Mouse (Mus musculus) liver, embryonic 13.5 days (tissue): ENCODE measurements at regions not wholly inside any gene's neighbourhood (a gene's known extent, or its start where the extent isn't known, plus 50 kb on each side); places are given as distances from the start of the nearest gene placed in this dataset.

Source experiments
- ATAC-seq: fragments of 200-750 bp; cut with Nextera tagmentation; 2 replicates; pipeline ENCODE4 v1.8.0; 2017; ENCODE audit warnings: low read depth, mild to moderate bottlenecking, moderate number of reproducible peaks, moderate library complexity
- DNase-seq: peaks from one replicate; pipeline ENCODE4 v3.0.0; 2022
- H3K27ac ChIP-seq: fragments of 300-500 bp; sonication (generic); 2 replicates; pipeline ENCODE4 v1.5.1; 2015; ENCODE audit warnings: moderate library complexity, mild to moderate bottlenecking, inconsistent platforms
- H3K27me3 ChIP-seq: fragments of 300-500 bp; sonication (generic); 2 replicates; pipeline ENCODE4 v1.6.1; 2015; ENCODE audit warnings: mild to moderate bottlenecking, inconsistent platforms
- H3K36me3 ChIP-seq: fragments of 300-500 bp; sonication (generic); 2 replicates; pipeline ENCODE4 v1.6.1; 2015; ENCODE audit warnings: mild to moderate bottlenecking, inconsistent platforms
- H3K4me1 ChIP-seq: fragments of 300-500 bp; sonication (generic); replicated peaks from 2 replicates; pipeline ENCODE4 v1.6.1; 2015; ENCODE audit warnings: inconsistent platforms
- H3K4me2 ChIP-seq: fragments of 300-500 bp; sonication (generic); 2 replicates; pipeline ENCODE4 v1.6.1; 2015; ENCODE audit warnings: inconsistent platforms, mild to moderate bottlenecking, moderate library complexity
- H3K4me3 ChIP-seq: fragments of 300-500 bp; sonication (generic); replicated peaks from 2 replicates; pipeline ENCODE4 v1.5.1; 2015; ENCODE audit warnings: mild to moderate bottlenecking, inconsistent platforms
- H3K9ac ChIP-seq: fragments of 300-500 bp; sonication (generic); 2 replicates; pipeline ENCODE4 v1.6.1; 2015; ENCODE audit warnings: mild to moderate bottlenecking, inconsistent platforms
- H3K9me3 ChIP-seq: fragments of 300-500 bp; sonication (generic); replicated peaks from 2 replicates; pipeline ENCODE4 v1.6.1; 2016; ENCODE audit warnings: inconsistent platforms
- WGBS: fragments of 180-500 bp; shearing (Covaris S2); methylation state at CpG from one replicate; pipeline ENCODE4 v1.1.7; 2015; ENCODE audit not compliant: insufficient replicate concordance; 5-methylcytosine and 5-hydroxymethylcytosine counted together

- no peak for DNase-seq
- WGBS, result 39% methylated on average over 2 of the region's 2 CpGs
- Histone ChIP-seq H3K4me2 (no peak overlapping the region), H3K4me3 (no peak overlapping the region), H3K4me1 (no peaks in the 10 kb centered on the region), H3K27ac (no peak overlapping the region), H3K9ac (no peak overlapping the region), H3K36me3 (no peaks in the 10 kb centered on the region), H3K27me3 (no peaks in the 10 kb centered on the region), H3K9me3 (no peaks in the 10 kb centered on the region)
- no peak for ATAC-seq
Measured at GRCm38 (mm10) chr13:6142771-6143170, 281.5 kb downstream of the Klf6 start.

- ATAC-seq (no peak), DNase-seq (no peak)
- Histone ChIP-seq H3K36me3 (no peaks in the 10 kb centered on the region), H3K9me3 (no peaks in the 10 kb centered on the region), H3K27ac (no peak overlapping the region), H3K9ac (no peak overlapping the region), H3K27me3 (no peaks in the 10 kb centered on the region), H3K4me2 (no peak overlapping the region), H3K4me3 (no peak overlapping the region), H3K4me1 (no peaks in the 10 kb centered on the region)
- 38% methylated on average over 4 of the region's 4 CpGs for WGBS
Measured at GRCm38 (mm10) chr13:6153657-6154056, 292.4 kb downstream of the Klf6 start.

- Histone ChIP-seq H3K27ac (no peak overlapping the region), H3K4me2 (no peak overlapping the region), H3K4me1 (no peaks in the 10 kb centered on the region), H3K9me3 (no peaks in the 10 kb centered on the region), H3K4me3 (no peak overlapping the region), H3K36me3 (no peaks in the 10 kb centered on the region), H3K9ac (no peak overlapping the region), H3K27me3 (no peaks in the 10 kb centered on the region)
- DNase-seq (no peak), ATAC-seq (no peak)
- 70% methylated on average over 4 of the region's 4 CpGs for WGBS
Measured at GRCm38 (mm10) chr13:6156191-6156590, 294.9 kb downstream of the Klf6 start.

DNA sequence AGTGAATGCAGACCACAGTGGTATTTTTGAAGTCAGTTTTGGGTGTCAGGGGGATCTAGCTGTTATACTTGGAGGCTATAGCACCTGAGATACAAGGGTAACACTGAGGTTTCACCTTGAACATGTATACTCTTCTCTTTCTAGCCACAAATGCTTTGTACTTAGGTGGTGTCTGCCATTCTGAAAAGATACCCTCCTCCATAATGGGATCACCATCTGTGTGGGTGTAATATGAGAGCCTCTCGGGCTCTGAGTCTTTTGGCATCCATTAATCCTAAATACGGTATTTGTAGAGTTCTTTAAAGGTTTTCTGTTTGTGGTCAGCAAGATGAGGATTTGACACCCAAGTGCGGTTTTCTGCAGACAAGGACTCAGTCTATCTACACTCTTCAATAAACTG lies 295.7 kb downstream of the Klf6 start:
- Histone ChIP-seq H3K36me3 (no peaks in the 10 kb centered on the region), H3K27me3 (no peaks in the 10 kb centered on the region), H3K4me2 (no peak overlapping the region), H3K9me3 (no peaks in the 10 kb centered on the region), H3K27ac (no peak overlapping the region), H3K4me1 (no peaks in the 10 kb centered on the region), H3K9ac (no peak overlapping the region), H3K4me3 (no peak overlapping the region)
- no peak for ATAC-seq
- WGBS, result 70% methylated on average over 3 of the region's 3 CpGs
- no peak for DNase-seq

- Histone ChIP-seq H3K27me3 (no peaks in the 10 kb centered on the region), H3K36me3 (no peaks in the 10 kb centered on the region), H3K9ac (no peak overlapping the region), H3K4me1 (no peaks in the 10 kb centered on the region), H3K4me2 (no peak overlapping the region), H3K9me3 (no peaks in the 10 kb centered on the region), H3K4me3 (no peak overlapping the region), H3K27ac (no peak overlapping the region)
- WGBS, result 64% methylated on average over 4 of the region's 4 CpGs
- DNase-seq (no peak), ATAC-seq (no peak)
Measured at GRCm38 (mm10) chr13:6157946-6158345, 296.7 kb downstream of the Klf6 start.

DNA sequence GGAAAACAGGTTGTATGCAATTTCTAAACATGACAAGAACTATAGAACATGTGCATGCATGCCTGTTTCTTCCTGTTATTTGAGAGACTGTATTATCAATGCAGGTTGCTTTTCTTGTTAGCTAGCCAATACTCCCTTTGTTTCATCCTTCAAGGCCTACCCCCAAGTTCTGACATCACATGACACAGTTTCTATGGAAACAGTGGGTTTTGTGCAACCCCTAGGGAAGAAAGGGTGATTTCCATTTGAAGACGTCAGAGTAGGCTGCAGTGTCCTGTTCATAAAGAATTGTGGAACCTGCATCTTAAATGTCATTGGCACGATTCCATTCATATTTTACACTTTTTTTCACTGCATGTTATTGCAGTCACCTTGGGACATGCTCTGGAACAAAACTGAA lies 298.1 kb downstream of the Klf6 start:
- 31% methylated on average over 2 of the region's 2 CpGs for WGBS
- no peaks in the 10 kb centered on the region for H3K36me3 ChIP-seq
- no peak overlapping the region for H3K9ac ChIP-seq
- H3K27me3 ChIP-seq, result no peaks in the 10 kb centered on the region
- H3K27ac ChIP-seq, result no peak overlapping the region
- no peak for DNase-seq
- ATAC-seq, result no peak
- H3K4me3 ChIP-seq, result no peak overlapping the region
- H3K9me3 ChIP-seq, result no peaks in the 10 kb centered on the region
- H3K4me1 ChIP-seq, result no peaks in the 10 kb centered on the region
- no peak overlapping the region for H3K4me2 ChIP-seq

DNA sequence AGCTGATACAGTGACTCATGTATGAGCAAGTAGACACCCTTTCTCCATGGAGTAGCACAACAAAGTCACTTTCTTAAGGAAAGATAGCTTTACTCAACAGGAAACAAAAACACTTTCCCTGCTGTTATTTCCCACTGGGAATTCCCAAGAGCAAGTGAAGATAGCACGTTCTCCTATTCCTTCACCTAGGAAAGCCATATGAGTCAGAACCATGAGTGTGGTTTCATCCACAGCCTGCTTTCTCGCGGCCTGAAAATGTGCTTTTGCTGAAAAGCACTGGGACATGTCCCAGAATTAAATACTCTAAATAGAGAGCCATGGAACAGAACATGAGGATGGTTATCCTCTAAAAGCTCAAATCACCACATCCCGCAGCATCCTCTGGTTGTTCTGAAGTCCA lies 304.6 kb downstream of the Klf6 start:
- Histone ChIP-seq H3K27ac (no peak overlapping the region), H3K4me2 (no peak overlapping the region), H3K4me1 (no peaks in the 10 kb centered on the region), H3K9me3 (no peaks in the 10 kb centered on the region), H3K36me3 (no peaks in the 10 kb centered on the region), H3K27me3 (no peaks in the 10 kb centered on the region), H3K9ac (no peak overlapping the region), H3K4me3 (no peak overlapping the region)
- ATAC-seq (no peak), DNase-seq (no peak)
- 66% methylated on average over 4 of the region's 4 CpGs for WGBS

GRCm38 (mm10) chr13:6167055-6167761 lies 305.9 kb downstream of the Klf6 start:
- WGBS, result 70% methylated on average over 1 of the region's 1 CpGs
- DNase-seq (no peak), ATAC-seq (no peak)
- no peak overlapping the region for H3K4me3 ChIP-seq
- H3K9me3 ChIP-seq, result no peaks in the 10 kb centered on the region
- H3K36me3 ChIP-seq, result no peaks in the 10 kb centered on the region
- H3K4me1 ChIP-seq, result no peaks in the 10 kb centered on the region
- H3K27me3 ChIP-seq, result no peaks in the 10 kb centered on the region
- H3K27ac ChIP-seq, result no peak overlapping the region
- H3K9ac ChIP-seq, result no peak overlapping the region
- H3K4me2 ChIP-seq, result no peak overlapping the region

DNA sequence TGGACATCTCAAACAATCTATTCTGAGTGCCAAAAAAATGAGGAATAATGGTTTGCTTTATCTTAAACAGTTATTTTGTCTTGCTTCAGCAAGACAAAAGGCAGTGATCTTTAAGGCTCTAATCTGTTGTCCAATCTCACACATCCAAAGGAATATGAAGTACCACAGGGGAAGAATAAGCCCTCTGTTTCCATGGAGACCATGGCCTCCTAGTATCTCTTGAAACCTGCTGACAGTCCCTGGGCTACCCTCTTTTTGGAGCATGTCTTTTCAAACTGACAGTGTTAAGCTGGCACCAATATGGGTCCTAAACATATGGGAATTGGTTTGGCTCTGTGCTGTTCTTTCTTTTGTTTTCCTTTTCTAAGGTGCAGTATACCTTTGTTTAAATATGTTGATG lies 311.8 kb downstream of the Klf6 start:
- Histone ChIP-seq H3K27me3 (no peaks in the 10 kb centered on the region), H3K4me2 (no peak overlapping the region), H3K27ac (no peak overlapping the region)

DNA sequence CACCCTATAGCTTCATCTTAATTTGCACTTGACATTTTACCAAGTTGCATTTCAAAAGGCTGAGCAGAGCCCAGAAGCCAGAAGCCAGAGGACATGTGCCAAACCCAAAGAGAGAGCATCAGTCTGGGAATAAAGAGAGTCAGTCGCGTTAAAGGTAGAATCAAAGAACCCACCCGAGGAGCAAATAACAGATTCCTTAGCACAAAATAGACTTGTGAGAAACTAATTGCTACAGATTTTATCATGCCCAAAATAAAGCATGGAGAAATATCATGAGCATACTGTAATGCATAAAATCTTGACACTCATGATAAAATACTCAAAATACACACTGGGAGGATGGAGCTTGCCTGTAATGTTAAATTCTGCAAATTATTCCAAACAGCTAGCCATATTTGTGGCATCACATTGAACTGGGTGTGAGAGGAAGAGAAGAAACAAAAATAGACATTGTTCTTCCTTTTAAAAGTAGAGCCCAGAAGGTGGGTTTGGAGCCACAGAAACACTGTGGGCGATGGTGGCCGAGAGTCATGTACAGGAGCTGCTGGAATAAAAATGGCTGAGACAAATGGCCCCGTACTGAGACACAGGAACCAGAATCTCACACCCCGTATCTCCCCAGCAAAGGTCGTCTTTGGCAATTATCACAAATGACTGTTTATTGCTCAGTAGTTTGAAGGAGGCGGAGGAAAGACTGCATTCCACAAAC lies 317.2 kb downstream of the Klf6 start:
- DNase-seq (no peak), ATAC-seq (no peak)
- Histone ChIP-seq H3K27me3 (no peaks in the 10 kb centered on the region), H3K4me2 (no peak overlapping the region), H3K27ac (no peak overlapping the region), H3K4me1 (no peaks in the 10 kb centered on the region), H3K9me3 (no peaks in the 10 kb centered on the region), H3K36me3 (no peaks in the 10 kb centered on the region), H3K9ac (no peak overlapping the region), H3K4me3 (no peak overlapping the region)
- 53% methylated on average over 9 of the region's 9 CpGs for WGBS

More for the DNA sequence above, 311.8 kb downstream of the Klf6 start:
- ATAC-seq (no peak), DNase-seq (no peak)
- Histone ChIP-seq H3K9me3 (no peaks in the 10 kb centered on the region), H3K9ac (no peak overlapping the region), H3K4me3 (no peak overlapping the region), H3K36me3 (no peaks in the 10 kb centered on the region), H3K4me1 (no peaks in the 10 kb centered on the region)

DNA sequence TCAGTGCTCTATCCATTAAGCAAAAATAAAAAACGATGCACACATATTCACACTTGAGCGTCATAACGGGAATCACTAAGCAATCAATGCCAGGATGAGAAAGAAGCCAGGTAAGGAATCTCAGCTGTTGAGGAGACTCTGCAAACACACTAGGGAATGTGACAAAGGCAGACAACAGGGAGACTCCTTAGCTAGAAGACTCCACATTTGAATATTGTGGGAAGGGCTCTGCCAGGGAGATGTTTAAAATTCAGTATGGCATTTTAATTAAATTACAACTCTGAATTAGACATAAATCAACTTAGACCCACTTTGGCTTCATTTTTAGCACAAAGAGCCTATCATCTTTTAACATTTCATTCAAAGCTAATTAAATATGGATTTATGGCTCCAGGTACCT lies 327.9 kb downstream of the Klf6 start:
- 59% methylated on average over 3 of the region's 3 CpGs for WGBS
- no peak for ATAC-seq
- H3K4me1 ChIP-seq, result no peaks in the 10 kb centered on the region
- no peak for DNase-seq
- H3K4me2 ChIP-seq, result no peak overlapping the region
- no peak overlapping the region for H3K4me3 ChIP-seq
- no peak overlapping the region for H3K27ac ChIP-seq
- no peaks in the 10 kb centered on the region for H3K36me3 ChIP-seq
- H3K9me3 ChIP-seq, result no peaks in the 10 kb centered on the region
- no peaks in the 10 kb centered on the region for H3K27me3 ChIP-seq
- no peak overlapping the region for H3K9ac ChIP-seq

GRCm38 (mm10) chr13:6189566-6189965 lies 328.3 kb downstream of the Klf6 start:
- H3K4me1 ChIP-seq, result no peaks in the 10 kb centered on the region
- H3K9ac ChIP-seq, result no peak overlapping the region
- H3K36me3 ChIP-seq, result no peaks in the 10 kb centered on the region
- no peak overlapping the region for H3K4me3 ChIP-seq
- no peak overlapping the region for H3K4me2 ChIP-seq
- H3K27me3 ChIP-seq, result no peaks in the 10 kb centered on the region
- no peak overlapping the region for H3K27ac ChIP-seq
- DNase-seq (no peak), ATAC-seq (no peak)
- no peaks in the 10 kb centered on the region for H3K9me3 ChIP-seq
- 48% methylated on average over 7 of the region's 7 CpGs for WGBS
